8 mouse cellular contexts compared by ENCODE assay signal in genomic region chr5:120332030-120332429, GRCm38 (mm10).
DNase-seq lines count a peak whose midpoint lies in the region; ATAC-seq lines count a peak whose summit lies in the region.
"Had no signal": no experiment of that assay in that cellular context is flagged by ENCODE, and none has a peak within 500 bp of the region (broad histone marks: within the 10 kb centered on the region; RNA-seq: fewer than 3 reads in every experiment).

No protein-coding gene starts in this region.

- H3K27ac ChIP-seq in intestine, embryonic 14.5 days (ENCODE audit: low read depth): no peak overlapping the region
- H3K27ac ChIP-seq in intestine, embryonic 16.5 days (ENCODE audit: low read length): no peak overlapping the region
- H3K27ac ChIP-seq in embryonic facial prominence, embryonic 15.5 days (replicated peaks): no peak overlapping the region

- H3K4me1 ChIP-seq in intestine, embryonic 14.5 days (replicated peaks; ENCODE audit: control insufficient read depth, insufficient read depth, low read length): 0 out of 2 replicates have a peak, but pooled peaks cover 5% of the 10 kb centered on the region
- H3K4me1 ChIP-seq in intestine, embryonic 16.5 days (ENCODE audit: control insufficient read depth, insufficient read depth, low read length): no peaks in the 10 kb centered on the region
- H3K4me1 ChIP-seq in embryonic facial prominence, embryonic 15.5 days: no peaks in the 10 kb centered on the region
- H3K4me1 ChIP-seq: megakaryocyte, embryonic 14.5 days had no signal

- no peak overlapping the region for H3K4me2 ChIP-seq in intestine, embryonic 14.5 days (ENCODE audit: low read length)
- no peak overlapping the region for H3K4me2 ChIP-seq in intestine, embryonic 16.5 days (ENCODE audit: low read depth, low read length)
- H3K4me2 ChIP-seq in embryonic facial prominence, embryonic 15.5 days (replicated peaks): no peak overlapping the region

- H3K4me3 ChIP-seq in intestine, embryonic 14.5 days (ENCODE audit: low read depth, low read length): no peak overlapping the region
- no peak overlapping the region for H3K4me3 ChIP-seq in intestine, embryonic 16.5 days (ENCODE audit: low read length)
- H3K4me3 ChIP-seq in embryonic facial prominence, embryonic 15.5 days (replicated peaks): no peak overlapping the region
- H3K4me3 ChIP-seq: megakaryocyte, embryonic 14.5 days had no signal

- DNase-seq in intestine, embryonic 14.5 days (ENCODE audit: low spot score): peak; percentile 68
- DNase-seq in ZHBTc4 (ENCODE audit: low read depth, low spot score): peak; percentile 26
- peak; percentile 39 to 67 for DNase-seq in left cerebral cortex, postnatal 25 days (ENCODE audit: low spot score in 2 of 2)
- no peak for DNase-seq in embryo, embryonic 11 days
- no peak for DNase-seq in gastrocnemius, adult 8-10 months (ENCODE audit: low spot score in 2 of 2)

- intact Hi-C loops in left cerebral cortex, postnatal 25 days (cut with DNase I): no loop called here

- WGBS in intestine, embryonic 14.5 days: 47% methylated on average over 14 of the region's 14 CpGs
- 46% methylated on average over 14 of the region's 14 CpGs for WGBS in intestine, embryonic 16.5 days
- WGBS in embryonic facial prominence, embryonic 15.5 days: 71% methylated on average over 14 of the region's 14 CpGs

- no peaks in the 10 kb centered on the region for H3K9me3 ChIP-seq in intestine, embryonic 14.5 days (ENCODE audit: control insufficient read depth, low read length)
- H3K9me3 ChIP-seq in intestine, embryonic 16.5 days (ENCODE audit: control insufficient read depth, low read length): no peaks in the 10 kb centered on the region
- no peaks in the 10 kb centered on the region for H3K9me3 ChIP-seq in embryonic facial prominence, embryonic 15.5 days (replicated peaks)

- peaks cover 15% of the 10 kb centered on the region; the same call in 1 of the 2 replicates for H3K27me3 ChIP-seq in intestine, embryonic 14.5 days (replicated peaks; ENCODE audit: control insufficient read depth, insufficient read depth, low read length)
- H3K27me3 ChIP-seq in intestine, embryonic 16.5 days (replicated peaks; ENCODE audit: control insufficient read depth, insufficient read depth, low read length): peaks cover 3% of the 10 kb centered on the region; the same call in 1 of the 2 replicates
- H3K27me3 ChIP-seq in embryonic facial prominence, embryonic 15.5 days: peaks cover 18% of the 10 kb centered on the region

- no peak overlapping the region for H3K9ac ChIP-seq in intestine, embryonic 14.5 days (ENCODE audit: low read length)
- H3K9ac ChIP-seq in intestine, embryonic 16.5 days (ENCODE audit: low read depth, low read length): no peak overlapping the region
- no peak overlapping the region for H3K9ac ChIP-seq in embryonic facial prominence, embryonic 15.5 days

- ATAC-seq in intestine, embryonic 14.5 days (replicated peaks; ENCODE audit: low FRiP score, low TSS enrichment, low read depth): 0 out of 2 replicates have a peak, but pooled peaks have one; percentile 53
- no peak for ATAC-seq in intestine, embryonic 16.5 days
- 0 out of 2 replicates have a peak, but pooled peaks have one; percentile 60 for ATAC-seq in embryonic facial prominence, embryonic 15.5 days (ENCODE audit: insufficient number of reproducible peaks, low FRiP score, low TSS enrichment, low read depth)

- H3K36me3 ChIP-seq in intestine, embryonic 14.5 days (ENCODE audit: control insufficient read depth, insufficient read depth, low read length): no peaks in the 10 kb centered on the region
- H3K36me3 ChIP-seq in intestine, embryonic 16.5 days (ENCODE audit: control insufficient read depth, insufficient read depth, low read length): no peaks in the 10 kb centered on the region
- H3K36me3 ChIP-seq in embryonic facial prominence, embryonic 15.5 days: no peaks in the 10 kb centered on the region

Comparison
In these comparisons a context has a peak if more than half of its experiments do, and no peak if none do; other contexts are left out.
1. DNase-seq: peak in intestine, embryonic 14.5 days (single experiment), ZHBTc4 (single experiment) and left cerebral cortex, postnatal 25 days (2 of 2); none in embryo, embryonic 11 days (single experiment) and gastrocnemius, adult 8-10 months (0 of 2).